Mouse (Mus musculus) spleen, adult 2 months (tissue): ENCODE measurements around the gene Tmem59.

Source experiments
- CTCF ChIP-seq: fragments of 200-500 bp; IDR thresholded peaks from 2 replicates; pipeline ENCODE4 v1.5.1; 2011; ENCODE audit warnings: mild to moderate bottlenecking, inconsistent platforms; ENCODE audit not compliant: insufficient read depth, insufficient read length, insufficient replicate concordance; ENCODE audit errors: extremely low read depth
- POLR2A ChIP-seq: fragments of 200-500 bp; IDR thresholded peaks from 2 replicates; pipeline ENCODE4 v1.6.1; 2011; ENCODE audit warnings: low read depth, low read length, inconsistent platforms

DNA sequence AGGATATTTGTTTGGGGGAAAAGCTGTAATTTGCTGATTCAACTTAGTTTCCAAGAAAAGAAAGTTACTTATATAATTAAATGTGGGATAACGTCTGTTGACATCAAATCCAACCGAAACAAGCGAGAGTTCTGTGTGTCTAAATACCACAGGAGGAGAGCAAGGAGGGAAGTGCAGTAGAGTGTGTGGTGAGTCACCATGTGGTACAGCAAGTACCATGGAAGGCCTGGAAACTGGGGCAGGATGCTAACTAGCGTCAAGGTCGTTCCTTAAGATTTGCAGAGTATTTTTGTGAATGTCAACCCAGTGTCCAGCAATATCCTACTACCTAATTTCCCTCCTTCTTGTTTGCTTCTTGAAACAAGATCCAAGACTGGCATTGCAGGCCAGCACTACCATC is 19.9 kb downstream of the Tmem59 start:
- TF ChIP-seq POLR2A (no peak), CTCF (no peak)
